Mouse (Mus musculus) cerebral cortex, adult 2 months (tissue): ENCODE data around the gene Gal3st2b.

Experiments used
- WGBS: fragments of 180-500 bp; shearing (Covaris S2); methylation state at CpG from one replicate; pipeline ENCODE4 v1.1.7; 2018; 5-methylcytosine and 5-hydroxymethylcytosine counted together

Gene Gal3st2b

GRCm38 (mm10) chr1:93918011-93918410 is at the start of gene Gal3st2b:
TSS of gene Gal3st2b (plus strand) at chr1:93918311.
- WGBS: 89% methylated on average over 2 of the region's 2 CpGs

GRCm38 (mm10) chr1:93871594-93872105 is 46.5 kb upstream of the Gal3st2b start:
- 40% methylated on average over 1 of the region's 1 CpGs for WGBS

GRCm38 (mm10) chr1:93874405-93874804 is 43.7 kb upstream of the Gal3st2b start:
- WGBS: 73% methylated on average over 17 of the region's 22 CpGs

GRCm38 (mm10) chr1:93881778-93882177 is 36.3 kb upstream of the Gal3st2b start:
- no CpG with 5 or more reads among the region's 11 CpGs for WGBS

GRCm38 (mm10) chr1:93890936-93891335 is 27.2 kb upstream of the Gal3st2b start:
- WGBS: 70% methylated on average over 1 of the region's 1 CpGs

GRCm38 (mm10) chr1:93897395-93897794 is 20.7 kb upstream of the Gal3st2b start:
- no CpG with 5 or more reads among the region's 1 CpGs for WGBS

- WGBS: 37% methylated on average over 5 of the region's 5 CpGs
Measured at GRCm38 (mm10) chr1:93901291-93901690, 16.8 kb upstream of the Gal3st2b start.

GRCm38 (mm10) chr1:93906690-93907089 is 11.4 kb upstream of the Gal3st2b start:
- WGBS: 72% methylated on average over 4 of the region's 5 CpGs

- WGBS: no CpG with 5 or more reads among the region's 11 CpGs
Measured at GRCm38 (mm10) chr1:93908977-93909586, 9.0 kb upstream of the Gal3st2b start.

GRCm38 (mm10) chr1:93911877-93912276 is 6.2 kb upstream of the Gal3st2b start:
- no CpG with 5 or more reads among the region's 2 CpGs for WGBS

GRCm38 (mm10) chr1:93917160-93917559 is 951 bp upstream of the Gal3st2b start:
- WGBS: 93% methylated on average over 3 of the region's 3 CpGs

- 76% methylated on average over 1 of the region's 1 CpGs for WGBS
Measured at GRCm38 (mm10) chr1:93918775-93919174, 664 bp downstream of the Gal3st2b start.

- WGBS: 79% methylated on average over 3 of the region's 3 CpGs
Measured at GRCm38 (mm10) chr1:93919321-93919720, 1.2 kb downstream of the Gal3st2b start.

- WGBS: 94% methylated on average over 3 of the region's 3 CpGs
Measured at GRCm38 (mm10) chr1:93922609-93923008, 4.5 kb downstream of the Gal3st2b start.

GRCm38 (mm10) chr1:93923098-93923497 is 5.0 kb downstream of the Gal3st2b start:
- 79% methylated on average over 2 of the region's 2 CpGs for WGBS

- WGBS: 73% methylated on average over 1 of the region's 1 CpGs
Measured at GRCm38 (mm10) chr1:93935378-93935777, 17.3 kb downstream of the Gal3st2b start.

GRCm38 (mm10) chr1:93937807-93938206 is 19.7 kb downstream of the Gal3st2b start:
- WGBS: 45% methylated on average over 1 of the region's 1 CpGs

- 84% methylated on average over 7 of the region's 7 CpGs for WGBS
Measured at GRCm38 (mm10) chr1:93938415-93938814, 20.3 kb downstream of the Gal3st2b start.

- no CpG with 5 or more reads among the region's 11 CpGs for WGBS
Measured at GRCm38 (mm10) chr1:93949087-93949486, 31.0 kb downstream of the Gal3st2b start.

GRCm38 (mm10) chr1:93966489-93966888 is 48.4 kb downstream of the Gal3st2b start:
- WGBS: no CpG with 5 or more reads among the region's 1 CpGs

- 63% methylated on average over 4 of the region's 5 CpGs for WGBS
Measured at GRCm38 (mm10) chr1:93970380-93970779, 52.3 kb downstream of the Gal3st2b start.

GRCm38 (mm10) chr1:93970797-93971196 is 52.7 kb downstream of the Gal3st2b start:
- WGBS: no CpG with 5 or more reads among the region's 4 CpGs

GRCm38 (mm10) chr1:93975764-93976163 is 57.7 kb downstream of the Gal3st2b start:
- 65% methylated on average over 2 of the region's 4 CpGs for WGBS

GRCm38 (mm10) chr1:93978287-93978686 is 60.2 kb downstream of the Gal3st2b start:
- no CpG with 5 or more reads among the region's 7 CpGs for WGBS
